Mouse (Mus musculus) adrenal gland, postnatal 10 days (tissue): ENCODE data around the gene Gtpbp2. TPM values are rescaled to one million over a fixed set of nuclear protein-coding genes. Genes with fewer than 3 reads are reported as not detected.

Experiments used
- DNase-seq: peaks from one replicate; pipeline ENCODE4 v3.0.0; 2021; ENCODE audit warnings: mixed read lengths
- total RNA-seq, 2 experiments: library from RNA; stranded (reverse); gene quantifications; 2 replicates each; pipeline ENCODE4 v1.2.3; 2021

Gene Gtpbp2
- total RNA-seq, 2 experiments from 2014 or later: 66.5 to 94.0 TPM

GRCm38 (mm10) chr17:46152847-46153782 is 7.7 kb upstream of the Gtpbp2 start, which contains the start of gene Mad2l1bp:
Gene Mad2l1bp (minus strand): TSS chr17:46153553.
- peak; percentile 91 for DNase-seq

GRCm38 (mm10) chr17:46154336-46154735 is 6.5 kb upstream of the Gtpbp2 start:
- no peak for DNase-seq

GRCm38 (mm10) chr17:46156680-46157079 is 4.2 kb upstream of the Gtpbp2 start:
- no peak for DNase-seq

GRCm38 (mm10) chr17:46157131-46157530 is 3.7 kb upstream of the Gtpbp2 start:
- DNase-seq: no peak

- DNase-seq: no peak
Measured at GRCm38 (mm10) chr17:46159236-46159635, 1.6 kb upstream of the Gtpbp2 start.

GRCm38 (mm10) chr17:46160090-46160662 is 656 bp upstream of the Gtpbp2 start:
- peak; percentile 96 for DNase-seq

- DNase-seq: no peak
Measured at GRCm38 (mm10) chr17:46161179-46161578, 347 bp downstream of the Gtpbp2 start.

- no peak for DNase-seq
Measured at GRCm38 (mm10) chr17:46161710-46162109, 878 bp downstream of the Gtpbp2 start.

GRCm38 (mm10) chr17:46162551-46162950 is 1.7 kb downstream of the Gtpbp2 start:
- DNase-seq: no peak

- DNase-seq: peak; percentile 32
Measured at GRCm38 (mm10) chr17:46162951-46163421, 2.2 kb downstream of the Gtpbp2 start.

- no peak for DNase-seq
Measured at GRCm38 (mm10) chr17:46164301-46164700, 3.5 kb downstream of the Gtpbp2 start.

- no peak for DNase-seq
Measured at GRCm38 (mm10) chr17:46164791-46165190, 4.0 kb downstream of the Gtpbp2 start.

- no peak for DNase-seq
Measured at GRCm38 (mm10) chr17:46165460-46165859, 4.6 kb downstream of the Gtpbp2 start.

GRCm38 (mm10) chr17:46166270-46166669 is 5.4 kb downstream of the Gtpbp2 start:
- DNase-seq: no peak

GRCm38 (mm10) chr17:46167014-46167413 is 6.2 kb downstream of the Gtpbp2 start:
- peak; percentile 60 for DNase-seq

- no peak for DNase-seq
Measured at GRCm38 (mm10) chr17:46168318-46168717, 7.5 kb downstream of the Gtpbp2 start.

- no peak for DNase-seq
Measured at GRCm38 (mm10) chr17:46168768-46169167, 7.9 kb downstream of the Gtpbp2 start.

- no peak for DNase-seq
Measured at GRCm38 (mm10) chr17:46170538-46170937, 9.7 kb downstream of the Gtpbp2 start.

- DNase-seq: peak; percentile 56
Measured at GRCm38 (mm10) chr17:46182273-46182672, 21.4 kb downstream of the Gtpbp2 start.

GRCm38 (mm10) chr17:46188829-46189228 is 28.0 kb downstream of the Gtpbp2 start:
- DNase-seq: peak; percentile 47

GRCm38 (mm10) chr17:46201151-46201550 is 40.3 kb downstream of the Gtpbp2 start:
- peak; percentile 54 for DNase-seq

- DNase-seq: peak; percentile 96
Measured at GRCm38 (mm10) chr17:46202421-46203071, 41.7 kb downstream of the Gtpbp2 start, which contains the start of the genes Polh and Xpo5. Gene Polh (minus strand): TSS chr17:46202645. Gene Xpo5 (plus strand): TSS chr17:46202782.

GRCm38 (mm10) chr17:46203078-46203477 is 42.2 kb downstream of the Gtpbp2 start:
- DNase-seq: no peak
